Comparison of ENCODE assay signal across 8 mouse cellular contexts in genomic region chr5:105699141-105700069, GRCm38 (mm10). TPM values are rescaled to one million over a fixed set of nuclear protein-coding genes. Genes with fewer than 3 reads are reported as not detected.
DNase-seq lines count a peak whose midpoint lies in the region; ATAC-seq lines count a peak whose summit lies in the region.

Gene Lrrc8d, plus strand, starts transcription at chr5:105699969.

- peak; percentile 85 for DNase-seq in embryo, embryonic 10 days (ENCODE audit: low spot score)
- DNase-seq in gastrocnemius, postnatal 14 days = peak; percentile 88
- peak; percentile 88 for DNase-seq in intestine, embryonic 14.5 days (ENCODE audit: low spot score)
- DNase-seq in left cerebral cortex, postnatal 14 days (ENCODE audit: low spot score in 2 of 2) = peak; percentile 91
- DNase-seq in right cerebral cortex, postnatal 25 days = peak; percentile 89
- DNase-seq in urinary bladder, postnatal 36 days (ENCODE audit: low spot score in 2 of 2) = peak; percentile 76 to 81

- ATAC-seq in activated CD4-positive, CD25-positive, alpha-beta regulatory T cell, adult 4 months = peak; percentile 67
- ATAC-seq in intestine, embryonic 14.5 days (replicated peaks; ENCODE audit: low FRiP score, low TSS enrichment, low read depth) = peak; percentile 92
- peak; percentile 38 for ATAC-seq in megakaryocyte-erythroid progenitor cell, adult 5-6 weeks (replicated peaks; ENCODE audit: low FRiP score, low TSS enrichment, poor library complexity, severe bottlenecking)

- H3K4me2 ChIP-seq in intestine, embryonic 14.5 days (ENCODE audit: low read length) = peak within 1 kb of the TSS; percentile 88

- WGBS in intestine, embryonic 14.5 days = 2% methylated on average over 58 of the region's 60 CpGs

- H3K27me3 ChIP-seq in intestine, embryonic 14.5 days (replicated peaks; ENCODE audit: control insufficient read depth, insufficient read depth, low read length) = no peaks in the 10 kb centered on the region

- H3K36me3 ChIP-seq in intestine, embryonic 14.5 days (ENCODE audit: control insufficient read depth, insufficient read depth, low read length) = no peaks in the 10 kb centered on the region

- peak within 1 kb of the TSS; percentile 91 for H3K27ac ChIP-seq in intestine, embryonic 14.5 days (ENCODE audit: low read depth)

- intact Hi-C loops in gastrocnemius, postnatal 14 days (cut with DNase I; ENCODE audit: low total_unique reads) = no loop called here
- intact Hi-C loops in left cerebral cortex, postnatal 14 days (cut with DNase I) = no loop called here

- peak within 1 kb of the TSS; percentile 95 for H3K9ac ChIP-seq in intestine, embryonic 14.5 days (ENCODE audit: low read length)

- H3K4me3 ChIP-seq in intestine, embryonic 14.5 days (ENCODE audit: low read depth, low read length) = peak within 1 kb of the TSS; percentile 83

- H3K4me1 ChIP-seq in intestine, embryonic 14.5 days (replicated peaks; ENCODE audit: control insufficient read depth, insufficient read depth, low read length) = peaks cover 10% of the 10 kb centered on the region

- no peaks in the 10 kb centered on the region for H3K9me3 ChIP-seq in intestine, embryonic 14.5 days (ENCODE audit: control insufficient read depth, low read length)

RNA-seq across cellular contexts. Expression of gene Lrrc8d, which starts in this region (rescaled TPM):
- polyA plus RNA-seq in activated CD4-positive, CD25-positive, alpha-beta regulatory T cell, adult 4 months (2017; shearing (Covaris generic)) = 10 to 100 TPM; 16.9 to 23.7 TPM
- 1 to 10 TPM; 8.0 to 8.5 TPM for total RNA-seq in gastrocnemius, postnatal 14 days (2021)
- polyA plus RNA-seq in intestine, embryonic 14.5 days (2014; fragmentation: Nextera tagmentation; extraction: Ambion mirVana) = 17.3 and 19.2 TPM in 2 replicates
- total RNA-seq in left cerebral cortex, postnatal 14 days (2021) = 10 to 100 TPM; 34.9 to 45.6 TPM
- total RNA-seq in megakaryocyte-erythroid progenitor cell, adult 5-6 weeks (2014; fragmentation: Nextera tagmentation) = 26.5 and 30.9 TPM in 2 replicates
- 8.1 and 11.3 TPM in 2 replicates for total RNA-seq in megakaryocyte-erythroid progenitor cell, adult 5-6 weeks (2017)

Comparison
In these comparisons a context has a peak if more than half of its experiments do, and no peak if none do; other contexts are left out.
1. Peak in every context shown above with its lines: DNase-seq, ATAC-seq, H3K4me3 ChIP-seq and H3K27ac ChIP-seq.
2. ATAC-seq: peak in every context shown above with its lines; median percentile 92 in intestine, embryonic 14.5 days; 67 in activated CD4-positive, CD25-positive, alpha-beta regulatory T cell, adult 4 months; 38 in megakaryocyte-erythroid progenitor cell, adult 5-6 weeks.